Mouse (Mus musculus): ENCODE measurements around the gene Cnp.
"Not testable (repeated sequence)": the region's sequence is repeated elsewhere in the genome, so short reads cannot be mapped to it uniquely, and the experiment has no call there.

The Cnp gene

DNA sequence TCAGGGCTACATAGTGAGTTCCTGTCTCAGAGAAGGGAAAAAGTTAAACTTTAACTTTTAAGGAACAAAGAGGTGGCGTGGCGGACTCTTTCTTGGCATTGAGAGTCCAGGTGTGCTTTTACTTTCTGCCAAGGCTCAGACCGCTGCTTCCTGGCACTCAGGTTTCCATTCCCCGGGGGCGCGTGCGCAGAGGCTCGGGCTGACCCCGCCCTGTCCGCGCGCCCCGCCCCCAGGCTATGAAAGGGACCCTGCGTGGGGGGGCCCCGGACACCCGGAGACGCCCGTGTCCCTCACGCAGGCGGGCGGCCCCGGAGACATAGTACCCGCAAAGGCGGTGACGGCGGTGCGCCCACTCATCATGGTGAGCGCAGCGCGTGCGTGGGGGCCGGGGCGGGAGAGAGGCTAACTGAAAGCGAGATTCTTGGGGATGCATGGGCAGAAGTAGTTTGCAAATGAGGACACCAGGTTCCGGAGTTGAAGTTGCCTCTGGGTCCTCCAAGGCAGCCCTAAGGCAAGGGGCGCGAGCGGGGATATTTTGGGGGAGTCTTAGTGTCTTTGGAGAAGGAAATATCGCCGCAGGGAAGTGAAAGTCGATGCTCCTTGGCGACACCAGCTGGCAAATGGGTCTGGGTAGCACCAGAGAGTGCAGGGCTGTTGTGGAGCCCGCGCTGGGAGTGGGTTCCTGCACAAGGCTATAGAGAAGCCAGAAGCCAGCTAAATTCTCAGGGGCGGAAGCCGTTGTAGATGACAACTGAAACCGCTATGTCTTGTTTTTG lies at the start of gene Cnp:
Cnp (plus strand) TSS at position 197 of the 776 bp plus-strand sequence.
- DNase-seq (ENCODE audit: low spot score in 2 of 2), result peak; percentile 43 to 57

DNA sequence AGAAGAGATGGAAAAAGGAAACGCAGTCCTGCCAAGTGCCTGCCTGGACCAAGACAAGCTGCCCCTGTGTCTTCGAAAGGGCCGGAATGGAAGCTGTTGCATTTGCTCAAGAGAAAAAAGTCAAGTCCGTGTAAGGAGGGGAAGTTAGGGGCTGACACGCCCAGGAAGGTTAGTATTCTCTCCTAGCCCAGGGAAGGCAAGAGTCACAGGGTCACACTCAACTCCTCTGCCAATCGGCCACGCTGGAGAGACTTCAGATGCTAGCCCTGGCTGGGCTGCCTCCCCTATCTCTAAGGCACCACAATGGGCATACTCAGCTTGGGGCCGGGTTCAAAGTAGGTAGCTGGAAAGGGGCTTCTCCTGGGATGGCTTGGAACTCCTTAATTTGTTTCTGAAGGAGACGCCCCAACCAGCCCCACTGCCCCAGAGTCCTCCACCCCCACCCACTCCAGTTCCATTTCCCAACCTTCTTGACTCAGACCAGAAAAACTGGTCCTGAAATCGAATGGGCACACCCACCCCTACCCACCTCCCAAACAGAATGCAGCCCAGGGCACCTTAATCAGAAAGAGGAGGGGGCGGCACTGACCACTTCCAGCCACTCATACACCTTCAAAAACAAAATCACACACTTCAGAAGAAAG lies 49.6 kb upstream of the Cnp start:
- DNase-seq (ENCODE audit: low spot score in 2 of 2), result no peak

DNA sequence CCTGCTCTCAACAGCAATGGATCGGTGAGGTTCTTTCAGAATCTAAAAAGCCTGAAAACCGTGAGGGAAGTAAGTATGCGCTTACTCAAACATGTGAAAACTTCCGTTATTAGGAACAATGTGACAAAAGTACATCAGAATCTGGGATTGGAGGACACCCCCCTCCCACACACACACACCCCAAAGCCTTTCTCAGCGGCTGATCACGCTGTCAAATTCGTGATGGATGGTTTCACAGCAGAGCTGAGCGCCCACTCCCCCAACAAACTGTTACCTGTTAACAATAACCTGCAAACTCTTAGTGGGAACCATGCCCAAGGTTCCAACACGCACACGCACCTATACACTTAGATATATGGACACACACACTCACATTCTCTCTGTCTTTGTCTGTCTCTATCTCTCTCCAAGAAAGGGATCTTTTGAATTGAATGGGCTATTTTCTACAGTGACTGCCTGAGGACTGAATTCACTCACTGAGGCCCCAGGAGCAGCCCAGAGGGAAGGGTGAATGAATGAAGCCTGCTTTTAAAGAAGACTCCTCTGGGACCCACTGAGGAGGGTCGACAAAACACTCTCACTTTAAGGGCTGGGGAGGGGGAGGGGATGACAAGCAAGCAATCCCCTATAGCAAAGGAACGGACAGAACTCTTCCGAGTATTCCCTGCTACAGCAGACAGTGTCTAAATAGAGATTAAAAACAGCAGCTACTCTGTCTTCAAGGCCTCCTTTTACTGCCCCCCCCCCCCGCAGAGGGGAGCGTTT lies 48.5 kb upstream of the Cnp start:
- DNase-seq (ENCODE audit: low spot score in 2 of 2), result no peak

DNA sequence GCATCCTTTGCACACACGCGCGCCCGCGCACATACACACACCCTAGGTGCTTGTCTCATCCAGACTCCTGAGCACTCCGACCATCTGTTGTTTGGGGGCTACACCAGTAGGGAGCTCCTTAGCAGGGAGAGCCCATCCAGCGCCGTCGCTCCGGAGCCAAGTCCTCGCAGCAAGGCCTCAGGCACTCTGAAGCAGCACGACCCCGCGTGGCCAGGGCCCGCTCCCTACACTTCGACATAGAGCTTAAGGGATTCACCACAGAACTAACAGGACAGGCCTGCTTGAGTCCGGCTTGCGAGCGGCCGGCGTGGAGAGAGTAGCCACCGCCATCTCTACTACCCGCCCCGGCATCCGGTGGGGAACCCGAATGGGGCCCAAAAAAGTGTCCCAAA lies 47.6 kb upstream of the Cnp start:
- DNase-seq (ENCODE audit: low spot score in 2 of 2), result peak; percentile 50 to 52

DNA sequence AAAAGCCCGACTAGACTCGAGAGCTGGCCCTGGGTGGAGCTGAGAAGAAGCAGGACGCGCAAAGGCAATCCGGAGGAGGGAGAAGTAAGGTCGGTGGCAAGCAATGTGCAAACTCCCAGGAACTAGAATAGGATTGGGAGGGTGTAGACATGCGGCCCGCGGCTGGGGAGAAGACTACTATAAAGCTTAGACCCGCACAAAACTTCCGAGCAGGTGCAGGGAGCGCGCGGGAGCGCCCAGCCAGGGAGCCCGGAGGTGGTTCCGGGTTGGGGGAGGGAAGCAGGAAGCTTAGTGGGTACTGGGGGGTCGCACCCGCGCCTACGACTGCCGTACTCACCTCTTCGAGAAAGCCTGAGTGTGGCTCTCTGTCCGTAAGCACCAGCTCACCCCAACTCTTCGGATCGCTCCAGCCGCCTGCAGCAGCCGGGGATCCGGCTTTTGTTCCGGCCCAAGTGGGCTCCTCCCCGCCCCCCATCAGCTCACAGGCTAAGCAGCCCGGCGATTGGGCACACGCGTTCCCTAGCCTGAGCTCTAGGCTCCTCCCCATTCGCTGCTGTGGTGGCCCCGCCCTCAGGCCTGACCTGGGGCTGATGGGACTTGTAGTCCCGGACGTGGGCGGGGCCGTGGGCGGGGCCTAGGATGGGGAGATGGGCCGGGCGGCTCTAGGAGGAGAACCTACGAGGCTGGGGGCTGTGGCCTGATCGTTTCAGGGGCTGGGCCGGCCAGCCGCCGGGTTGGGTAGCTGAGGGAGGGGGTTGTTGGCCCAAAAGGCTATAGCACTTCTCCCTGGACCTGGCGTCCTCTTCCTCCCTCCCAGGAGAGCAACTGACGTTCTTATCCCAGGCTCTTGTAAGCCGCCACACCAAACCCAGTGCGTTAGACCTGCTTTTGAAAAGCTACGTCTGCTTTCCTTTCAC lies 47.0 kb upstream of the Cnp start, which contains the start of gene Acly:
Acly (minus strand) TSS at position 543 of the 917 bp plus-strand sequence.
- DNase-seq (ENCODE audit: low spot score in 2 of 2), result peak; percentile 98 to 99

DNA sequence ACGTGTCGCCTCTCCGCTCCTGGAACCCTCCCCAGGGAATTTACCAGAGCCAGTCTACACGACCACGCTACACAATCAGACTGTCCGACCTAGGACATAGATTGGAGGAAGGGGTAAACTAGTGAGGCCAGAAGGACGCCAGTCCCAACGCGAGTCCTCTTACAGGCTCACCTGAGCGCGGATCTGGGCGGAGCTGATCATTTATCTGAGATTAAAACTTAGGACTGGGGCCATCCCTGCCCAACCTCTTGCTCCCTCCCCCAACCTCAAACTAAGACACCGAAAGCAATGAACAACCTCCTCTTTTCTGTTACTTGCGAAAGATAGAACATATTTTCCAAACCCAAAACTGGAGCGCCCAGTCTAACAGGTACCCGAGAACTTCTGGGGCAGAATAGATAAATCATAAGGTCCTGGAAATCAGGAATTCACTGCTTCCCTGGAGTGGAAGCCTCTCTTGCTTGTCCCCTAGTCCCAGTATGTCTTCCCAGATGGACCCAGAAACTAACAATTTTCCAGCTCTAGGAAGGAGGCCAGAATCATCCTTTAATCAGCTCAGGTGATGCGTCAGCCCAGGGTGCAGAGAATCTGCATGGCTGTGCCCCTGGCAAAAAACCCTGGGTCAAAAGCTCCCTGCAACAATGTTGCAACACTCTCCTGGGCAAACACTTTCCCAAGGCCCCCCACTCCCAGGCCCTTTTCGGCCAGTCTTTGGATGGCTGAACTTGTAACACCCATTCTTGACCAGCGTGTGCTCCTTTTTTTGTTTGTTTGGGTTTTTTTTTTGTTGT lies 46.1 kb upstream of the Cnp start:
- no peak for DNase-seq (ENCODE audit: low spot score in 2 of 2)

DNA sequence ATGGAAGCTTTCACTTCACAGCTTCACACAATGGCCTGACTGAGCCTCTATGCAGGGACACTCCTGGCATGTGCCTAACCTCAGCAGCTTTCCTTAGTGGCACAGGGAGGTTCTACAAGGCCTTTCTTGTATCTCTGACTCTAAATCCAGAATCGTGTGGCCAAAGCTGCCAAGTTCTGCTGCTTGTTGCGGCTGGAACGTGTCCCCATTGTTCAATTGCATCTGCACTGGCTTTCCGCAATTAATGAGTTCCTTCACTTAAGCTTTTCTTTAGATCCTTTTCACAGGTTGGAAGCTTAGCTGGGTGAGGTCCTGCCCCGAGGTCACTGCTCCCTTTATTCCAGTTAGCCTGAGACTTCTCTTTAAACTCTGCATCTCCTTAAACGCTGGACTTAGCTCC lies 40.8 kb upstream of the Cnp start:
- no peak for DNase-seq (ENCODE audit: low spot score in 2 of 2)

DNA sequence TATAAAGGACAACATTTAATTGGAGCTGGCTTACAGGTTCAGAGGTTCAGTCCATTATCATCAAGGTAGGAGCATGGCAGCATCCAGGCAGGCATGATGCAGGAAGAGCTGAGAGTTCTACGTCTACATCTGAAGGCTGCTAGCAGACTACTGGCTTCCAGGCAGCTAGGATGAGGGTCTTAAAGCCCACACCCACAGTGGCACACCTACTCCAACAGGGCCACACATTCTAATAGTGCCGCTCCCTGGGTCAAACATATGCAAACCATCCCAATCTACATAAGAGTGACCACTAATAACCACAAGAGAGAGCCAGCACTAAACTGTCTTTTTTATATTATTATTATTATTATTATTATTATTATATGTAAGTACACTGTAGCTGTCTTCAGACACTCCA lies 40.3 kb upstream of the Cnp start:
- not testable (repeated sequence) for DNase-seq (ENCODE audit: low spot score in 2 of 2)

DNA sequence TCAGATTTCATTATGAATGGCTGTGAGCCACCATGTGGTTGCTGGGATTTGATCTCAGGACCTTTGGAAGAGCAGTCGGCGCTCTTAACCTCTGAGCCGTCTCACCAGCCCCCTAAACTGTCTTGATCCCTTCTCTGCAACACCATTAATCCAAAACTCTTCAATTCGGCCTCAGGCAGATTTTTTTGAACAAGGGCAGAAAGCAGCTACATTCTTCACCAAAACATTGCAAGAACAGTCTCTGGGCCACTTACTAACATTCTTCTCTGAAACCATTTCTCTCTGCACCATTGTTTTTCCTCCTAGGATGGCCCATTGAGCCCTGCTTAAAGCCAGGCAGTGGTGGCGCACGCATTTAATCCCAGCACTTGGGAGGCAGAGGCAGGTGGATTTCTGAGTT lies 39.9 kb upstream of the Cnp start:
- not testable (repeated sequence) for DNase-seq (ENCODE audit: low spot score in 2 of 2)

DNA sequence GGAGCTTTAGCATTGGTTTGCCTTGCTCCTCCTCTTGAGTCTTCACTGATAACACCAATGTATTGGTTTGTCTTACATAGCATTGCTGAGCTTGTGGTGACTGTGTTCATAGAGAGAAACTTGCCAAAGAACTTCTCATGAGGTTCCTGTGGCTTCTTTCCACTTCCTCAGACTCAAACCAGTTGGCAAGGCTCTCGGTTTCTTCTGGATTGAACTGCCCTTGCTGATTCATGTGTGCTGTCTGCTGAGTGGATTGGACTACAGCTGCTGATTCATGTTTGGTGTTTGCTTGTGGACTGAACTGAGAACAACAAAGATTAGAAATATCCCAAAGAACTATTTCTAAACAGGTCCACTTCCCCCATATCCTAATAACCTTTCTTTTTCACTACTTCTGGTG lies 38.7 kb upstream of the Cnp start:
- DNase-seq (ENCODE audit: low spot score in 2 of 2), result no peak

DNA sequence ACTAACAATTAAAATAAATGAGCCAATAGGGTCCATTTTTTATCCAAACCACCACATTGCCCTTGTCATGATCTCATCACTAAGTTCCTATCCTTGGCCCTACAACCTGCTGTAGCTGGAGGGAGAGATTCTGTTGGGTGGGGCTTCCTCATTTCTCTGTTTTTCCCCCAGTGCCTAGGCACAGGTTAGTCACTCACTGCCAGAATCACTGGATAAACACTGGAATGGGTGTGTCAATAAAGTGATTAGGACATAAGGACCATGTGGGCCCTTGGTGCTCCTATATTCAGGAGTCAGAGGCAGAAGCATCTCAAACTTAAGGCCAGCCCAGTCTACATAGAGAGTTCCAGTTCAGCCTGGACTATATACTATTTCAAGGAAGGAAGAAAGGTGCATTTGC lies 38.2 kb upstream of the Cnp start:
- no peak for DNase-seq (ENCODE audit: low spot score in 2 of 2)

DNA sequence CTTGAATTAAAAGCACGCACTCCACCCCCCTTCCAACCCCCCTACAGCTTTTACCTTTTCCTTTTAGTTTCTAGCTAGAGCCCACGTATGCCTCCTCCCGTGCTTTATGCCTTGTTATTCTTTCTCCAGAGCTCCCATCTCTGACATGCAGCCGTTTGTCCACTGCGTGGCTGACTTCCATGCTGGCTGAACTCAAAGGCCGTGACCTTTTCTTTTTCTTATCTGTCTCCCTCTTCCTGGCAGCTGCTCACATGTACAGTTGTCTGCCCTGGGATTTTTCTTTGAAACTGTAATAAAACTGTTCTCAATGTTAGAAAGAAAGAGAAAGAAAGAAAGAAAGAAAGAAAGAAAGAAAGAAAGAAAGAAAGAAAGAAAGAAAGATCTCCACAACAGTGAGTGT lies 33.7 kb upstream of the Cnp start:
- DNase-seq (ENCODE audit: low spot score in 2 of 2), result no peak

DNA sequence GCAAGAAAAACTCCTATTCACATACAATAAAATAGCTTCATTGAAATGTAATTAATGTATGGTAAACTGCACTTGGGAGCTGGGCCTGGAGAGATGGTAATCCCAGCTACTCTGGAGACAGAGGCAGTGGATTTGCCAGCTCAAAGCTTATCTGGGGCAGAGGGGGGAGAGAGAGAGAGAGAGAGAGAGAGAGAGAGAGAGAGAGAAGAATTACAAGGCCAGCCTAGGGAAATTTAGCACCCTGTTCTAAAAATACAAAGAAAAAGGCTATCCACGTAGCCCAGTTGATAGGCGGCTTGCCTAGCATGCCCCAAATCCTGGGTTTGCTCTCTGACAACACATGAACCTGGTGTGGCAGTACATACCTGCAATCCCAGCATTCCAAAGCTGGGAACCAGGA lies 33.1 kb upstream of the Cnp start:
- DNase-seq (ENCODE audit: low spot score in 2 of 2), result no peak

DNA sequence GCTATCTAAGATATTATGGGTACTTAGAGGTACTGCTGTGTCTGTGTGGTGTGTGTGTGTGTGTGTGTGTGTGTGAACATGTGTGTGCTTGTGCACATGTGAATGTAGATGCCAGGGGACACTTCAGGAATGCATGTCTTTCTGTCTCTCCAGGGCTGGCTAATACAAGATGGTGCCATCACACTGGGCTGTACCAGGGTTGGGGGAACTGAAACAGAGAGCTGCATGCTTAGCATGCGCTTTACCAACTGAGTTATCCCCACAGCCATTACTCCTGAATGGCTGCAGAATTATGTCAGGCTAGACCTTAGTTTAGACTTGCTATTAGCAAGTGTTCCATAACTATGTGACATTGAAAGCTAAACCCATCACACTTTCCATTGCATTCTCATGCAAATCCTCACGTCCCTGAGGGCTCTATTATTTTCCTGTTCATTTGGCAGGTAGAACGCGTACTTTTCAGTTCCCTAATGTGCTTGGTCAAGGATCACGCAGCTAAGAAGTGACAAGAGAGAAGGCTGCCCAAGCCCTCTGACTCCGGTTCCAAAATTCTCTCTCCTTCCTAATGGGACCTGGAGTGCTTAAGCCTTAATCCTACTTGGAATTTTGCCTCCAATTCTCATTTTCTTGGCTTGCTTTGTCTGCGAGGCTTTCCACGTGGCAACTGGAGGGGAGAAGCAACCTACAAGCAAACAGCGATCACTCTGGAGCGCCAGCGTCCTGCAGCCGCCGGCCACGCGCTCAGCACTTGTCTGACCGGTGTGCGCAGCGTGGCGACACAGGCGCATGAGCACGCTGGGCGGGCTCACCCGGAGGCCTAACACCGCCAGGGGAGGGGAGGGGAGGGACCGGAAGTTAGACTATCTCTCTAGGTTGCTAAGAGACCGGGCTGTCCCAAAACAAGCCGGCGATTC lies 29.6 kb upstream of the Cnp start, which contains the start of gene Ttc25:
Ttc25 (plus strand) TSS at position 776 of the 914 bp plus-strand sequence.
- DNase-seq (ENCODE audit: low spot score in 2 of 2), result peak; percentile 66 to 79

DNA sequence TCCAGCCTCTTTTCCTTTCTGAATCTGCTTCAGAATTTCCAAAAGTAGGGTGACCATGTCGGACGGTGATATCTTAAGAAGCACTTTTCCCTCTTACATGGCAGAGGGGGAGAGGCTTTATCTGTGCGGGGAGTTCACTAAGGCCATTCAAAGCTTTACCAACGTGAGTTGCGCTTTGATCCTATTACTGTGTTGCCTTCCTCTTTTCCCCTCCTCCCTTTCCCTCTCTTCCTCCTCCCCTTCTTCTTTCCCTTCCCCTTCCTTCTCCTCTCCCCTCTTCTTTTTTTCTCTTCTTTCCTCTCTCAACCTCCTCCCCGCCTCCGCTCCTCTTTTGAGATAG lies 29.0 kb upstream of the Cnp start:
- DNase-seq (ENCODE audit: low spot score in 2 of 2), result no peak

DNA sequence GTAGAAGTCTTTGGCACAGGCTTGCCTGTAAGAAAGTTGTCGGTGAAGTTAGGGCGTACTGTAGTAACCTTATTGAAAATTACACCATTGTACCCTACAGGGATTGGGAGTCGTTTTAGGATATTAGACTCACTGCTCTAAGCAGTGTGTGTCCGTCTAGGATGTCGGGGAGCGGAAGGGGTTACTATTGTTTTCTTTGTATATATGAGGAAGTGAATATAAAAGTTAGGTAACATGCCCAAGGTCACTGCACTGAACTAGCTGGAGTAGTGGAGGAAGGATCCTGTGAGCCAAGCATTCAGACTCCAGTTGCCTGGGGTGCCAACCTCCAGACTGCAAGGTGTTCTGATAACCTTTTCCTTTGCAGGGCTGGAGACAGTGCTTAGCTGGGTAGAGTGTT lies 27.7 kb upstream of the Cnp start:
- no peak for DNase-seq (ENCODE audit: low spot score in 2 of 2)

DNA sequence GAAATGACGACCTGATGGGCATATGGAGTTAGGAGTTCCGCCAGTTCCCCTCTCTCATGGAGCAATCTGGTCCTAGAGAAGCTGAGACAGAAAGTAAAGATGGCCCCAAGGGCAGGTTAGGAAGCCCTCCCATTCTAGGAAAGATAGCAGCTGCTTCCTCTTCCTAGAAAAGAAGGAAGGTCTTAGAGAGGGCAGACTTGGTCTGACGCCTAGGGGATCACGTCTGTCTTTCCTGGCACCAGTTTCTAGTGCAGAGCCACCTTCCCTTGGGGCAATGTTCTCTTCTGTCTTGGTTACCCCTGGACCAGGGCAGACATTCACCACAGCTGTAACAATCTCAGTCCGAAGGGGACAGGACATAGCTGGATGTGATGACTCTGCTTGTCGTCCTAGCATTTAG lies 26.6 kb upstream of the Cnp start:
- no peak for DNase-seq (ENCODE audit: low spot score in 2 of 2)

DNA sequence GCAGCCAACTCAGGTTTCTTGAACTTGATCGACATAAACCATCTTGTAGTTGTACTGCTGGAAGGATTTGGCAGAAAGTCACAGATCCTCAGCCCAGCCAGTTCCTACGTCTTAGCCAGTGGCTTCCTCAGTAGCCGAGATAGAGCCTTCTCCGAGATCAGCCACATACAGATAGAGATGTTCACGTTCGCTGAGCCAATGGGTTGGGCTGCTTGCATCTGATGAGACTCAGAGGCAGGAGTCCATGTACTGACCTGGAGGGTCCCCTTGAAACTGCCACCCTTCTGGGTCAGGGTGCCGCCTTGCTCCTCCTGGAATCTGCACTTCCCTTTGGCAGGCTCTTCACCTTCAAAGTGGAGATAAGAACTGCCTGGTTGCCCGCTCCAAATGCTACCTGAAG lies 25.2 kb upstream of the Cnp start:
- no peak for DNase-seq (ENCODE audit: low spot score in 2 of 2)

DNA sequence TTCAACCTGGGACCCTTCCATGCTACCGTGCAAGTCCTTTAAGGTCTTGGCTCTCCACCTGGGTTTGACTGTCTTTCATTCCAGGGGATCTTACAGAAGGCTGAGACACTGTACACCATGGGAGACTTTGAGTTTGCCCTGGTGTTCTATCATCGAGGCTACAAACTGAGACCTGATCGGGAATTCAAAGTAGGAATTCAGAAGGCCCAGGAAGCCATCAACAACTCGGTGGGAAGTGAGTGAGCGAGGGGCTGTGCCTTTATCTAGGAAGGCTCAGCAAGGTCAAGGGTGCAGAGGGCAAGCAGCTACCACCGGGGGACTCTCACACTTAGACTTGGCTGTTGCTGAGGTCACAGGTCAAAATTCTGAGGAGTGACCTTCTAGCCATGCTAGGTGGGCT lies 24.6 kb upstream of the Cnp start:
- no peak for DNase-seq (ENCODE audit: low spot score in 2 of 2)

DNA sequence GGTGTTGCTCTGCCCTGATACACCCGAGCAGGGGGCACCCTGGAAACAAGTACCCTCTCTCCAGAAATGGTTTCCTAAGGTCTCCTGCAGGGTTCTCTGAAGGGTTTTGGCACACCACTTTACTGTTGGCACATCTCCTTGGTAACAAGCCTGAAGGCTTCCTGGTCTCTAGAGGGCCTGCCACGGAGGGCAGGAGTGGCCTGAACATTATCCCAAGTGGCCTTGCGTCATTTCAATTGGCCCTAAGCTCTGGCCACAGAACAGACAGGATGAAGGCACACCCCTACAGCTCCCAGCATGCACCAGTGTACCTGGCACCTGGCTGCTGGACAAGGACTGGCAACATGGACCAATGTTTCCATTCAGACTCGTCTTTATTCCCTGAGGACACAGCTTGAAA lies 21.9 kb upstream of the Cnp start:
- DNase-seq (ENCODE audit: low spot score in 2 of 2), result no peak
